ENCODE assay signal across 8 mouse cellular contexts in the genomic region with DNA sequence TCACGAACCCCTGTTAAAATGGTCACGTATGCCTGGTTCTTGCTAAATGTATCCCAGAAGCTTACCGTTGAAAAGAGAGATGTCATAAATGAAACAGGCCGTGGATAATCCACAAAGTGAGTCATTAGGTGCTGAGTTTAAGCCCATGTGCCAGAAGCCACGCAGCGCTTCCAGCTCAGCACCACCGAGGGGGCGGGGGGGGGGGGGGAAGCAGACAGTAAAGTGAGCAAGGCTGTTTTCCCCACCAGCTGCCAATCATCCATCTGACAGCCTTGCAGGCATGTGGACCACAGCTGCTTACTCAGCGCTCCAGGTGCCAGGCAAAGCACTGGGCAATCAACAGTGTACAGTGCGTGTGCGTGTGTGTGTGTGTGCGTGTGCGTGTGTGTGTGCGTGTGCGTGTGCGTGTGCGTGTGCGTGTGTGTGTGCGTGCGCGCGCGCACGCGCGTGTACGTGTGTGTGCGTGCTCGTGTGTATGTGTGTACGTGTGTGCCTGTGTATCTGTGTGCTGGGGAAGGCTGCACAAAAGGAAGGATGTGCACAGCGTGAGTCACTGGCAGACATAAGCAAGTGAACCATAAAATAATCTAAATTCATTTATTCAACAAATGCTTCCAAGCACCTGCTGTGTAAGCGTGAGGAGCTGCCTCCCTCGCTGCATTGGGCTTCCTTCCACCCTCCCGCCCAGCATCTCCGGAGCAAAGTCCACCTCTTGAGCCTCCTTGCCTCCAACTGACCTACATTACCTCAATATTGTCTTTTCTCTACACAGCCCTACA. TPM values are rescaled to one million over a fixed set of nuclear protein-coding genes. Genes with fewer than 3 reads are reported as not detected.
DNase-seq lines count a peak whose midpoint lies in the region; ATAC-seq and TF ChIP-seq lines count a peak whose summit lies in the region.

No protein-coding gene starts in this region.

- H3K9me3 ChIP-seq in neural tube, embryonic 12.5 days, result no peaks in the 10 kb centered on the region
- H3K9me3 ChIP-seq in intestine, embryonic 16.5 days (ENCODE audit: control insufficient read depth, low read length), result no peaks in the 10 kb centered on the region

- no peak overlapping the region for H3K9ac ChIP-seq in neural tube, embryonic 12.5 days
- H3K9ac ChIP-seq in intestine, embryonic 16.5 days (ENCODE audit: low read depth, low read length), result no peak overlapping the region

- no peaks in the 10 kb centered on the region for H3K36me3 ChIP-seq in neural tube, embryonic 12.5 days
- H3K36me3 ChIP-seq in intestine, embryonic 16.5 days (ENCODE audit: control insufficient read depth, insufficient read depth, low read length), result no peaks in the 10 kb centered on the region

- H3K27ac ChIP-seq in neural tube, embryonic 12.5 days, result no peak overlapping the region
- no peak overlapping the region for H3K27ac ChIP-seq in intestine, embryonic 16.5 days (ENCODE audit: low read length)
- no peak overlapping the region; the same call in 1 of the 2 replicates for H3K27ac ChIP-seq in olfactory bulb, adult 2 months (ENCODE audit: insufficient read depth, low read depth, low read length)

- no peak overlapping the region for H3K4me3 ChIP-seq in neural tube, embryonic 12.5 days
- H3K4me3 ChIP-seq in intestine, embryonic 16.5 days (ENCODE audit: low read length), result no peak overlapping the region
- 0 out of 2 replicates have a peak overlapping the region, but pooled peaks have one; percentile 15 for H3K4me3 ChIP-seq in olfactory bulb, adult 2 months (ENCODE audit: insufficient read depth, low read depth, low read length)

- no peak for TF ChIP-seq CTCF in olfactory bulb, adult 2 months (IDR thresholded peaks at IDR 0.05; ENCODE audit: insufficient read depth, low read depth, low read length)

- 61% methylated on average over 35 of the region's 35 CpGs for WGBS in neural tube, embryonic 12.5 days
- WGBS in intestine, embryonic 16.5 days, result 57% methylated on average over 35 of the region's 35 CpGs
- WGBS in olfactory bulb, adult 2 months, result 50% methylated on average over 35 of the region's 35 CpGs

- H3K4me2 ChIP-seq in neural tube, embryonic 12.5 days (replicated peaks), result peak overlapping the region; percentile 43
- H3K4me2 ChIP-seq in intestine, embryonic 16.5 days (ENCODE audit: low read depth, low read length), result peak overlapping the region; percentile 32; the same call in 1 of the 2 replicates

- peaks cover 28% of the 10 kb centered on the region for H3K4me1 ChIP-seq in neural tube, embryonic 12.5 days
- peaks cover 7% of the 10 kb centered on the region; the same call in 1 of the 2 replicates for H3K4me1 ChIP-seq in intestine, embryonic 16.5 days (ENCODE audit: control insufficient read depth, insufficient read depth, low read length)
- H3K4me1 ChIP-seq in olfactory bulb, adult 2 months (ENCODE audit: control insufficient read depth, insufficient read depth, low read length), result peaks cover 34% of the 10 kb centered on the region

- ATAC-seq in frontal cortex, adult (ENCODE audit: low TSS enrichment), result peak; percentile 83
- ATAC-seq in neural tube, embryonic 12.5 days (ENCODE audit: low FRiP score, low read depth), result peak; percentile 58; the same call in 1 of the 2 replicates
- ATAC-seq in intestine, embryonic 16.5 days, result 0 out of 2 replicates have a peak, but pooled peaks have one; percentile 11
- ATAC-seq in monocyte, adult 5-6 weeks (replicated peaks; ENCODE audit: insufficient number of reproducible peaks, low FRiP score, low TSS enrichment, poor library complexity, severe bottlenecking), result no peak

- no peak for TF ChIP-seq POLR2A in olfactory bulb, adult 2 months (IDR thresholded peaks at IDR 0.05; ENCODE audit: insufficient read depth, low read depth, low read length)

- peaks cover 25% of the 10 kb centered on the region for H3K27me3 ChIP-seq in neural tube, embryonic 12.5 days (replicated peaks)
- peaks cover 4% of the 10 kb centered on the region; the same call in 1 of the 2 replicates for H3K27me3 ChIP-seq in intestine, embryonic 16.5 days (replicated peaks; ENCODE audit: control insufficient read depth, insufficient read depth, low read length)

- DNase-seq in frontal cortex, postnatal 14 days (ENCODE audit: low spot score in 2 of 2), result no peak
- DNase-seq in neural tube, embryonic 10.5 days (ENCODE audit: extremely low spot score, low spot score), result no peak
- no peak for DNase-seq in adrenal gland, adult 8-10 months

RNA-seq across cellular contexts. Expression of gene Rpl38, which starts 31.4 kb away (rescaled TPM):
- polyA plus RNA-seq in neural tube, embryonic 12.5 days (2016; fragmentation: Nextera tagmentation; extraction: Ambion mirVana), result 855 and 903 TPM in 2 replicates
- 894 and 926 TPM in 2 replicates for polyA plus RNA-seq in intestine, embryonic 16.5 days (2015; fragmentation: Nextera tagmentation; extraction: Ambion mirVana)
- polyA plus RNA-seq in olfactory bulb, adult 2 months (2012; ENCODE audit: insufficient read depth, insufficient read length, low replicate concordance, missing spikeins), result 1,436 TPM in 1 of 2 replicates, not detected in the other
- total RNA-seq in adrenal gland, adult 8-10 months (2022), result 1,000 to 10,000 TPM; 1,051 to 1,434 (median 1,137) TPM
- total RNA-seq in monocyte, adult 5-6 weeks (2017), result 1,558 to 1,754 TPM (median 1,732 TPM) in 3 replicates

RNA-seq across cellular contexts. Expression of gene Ttyh2, which starts 38.3 kb away (rescaled TPM):
- 21.6 and 23.8 TPM in 2 replicates for polyA plus RNA-seq in neural tube, embryonic 12.5 days (2016; fragmentation: Nextera tagmentation; extraction: Ambion mirVana)
- polyA plus RNA-seq in intestine, embryonic 16.5 days (2015; fragmentation: Nextera tagmentation; extraction: Ambion mirVana), result 39.1 and 48.3 TPM in 2 replicates
- polyA plus RNA-seq in olfactory bulb, adult 2 months (2012; ENCODE audit: insufficient read depth, insufficient read length, low replicate concordance, missing spikeins), result not detected in 2 replicates
- total RNA-seq in adrenal gland, adult 8-10 months (2022), result 100 to 1,000 TPM in 2 of 4 experiments, 10 to 100 TPM in 2; 75.1 to 107 (median 88.6) TPM
- total RNA-seq in monocyte, adult 5-6 weeks (2017), result 0.48 to 1.2 TPM in 2 of 3 replicates, not detected in the other

Comparison
In these comparisons a context has a peak if more than half of its experiments do, and no peak if none do; other contexts are left out.
1. RNA of gene Ttyh2, which starts 38.3 kb away (polyA plus RNA-seq): 39.1 to 48.3 TPM in intestine, embryonic 16.5 days and 21.6 to 23.8 TPM in neural tube, embryonic 12.5 days; not detected in olfactory bulb, adult 2 months; every median in the first group is over 10 times any median in the second.